Mouse (Mus musculus) limb, embryonic 13.5 days (tissue): ENCODE measurements around the gene Tbc1d4. TPM values are rescaled to one million over a fixed set of nuclear protein-coding genes. Genes with fewer than 3 reads are reported as not detected.

Experiments used
- ATAC-seq: fragments of 200-750 bp; cut with Nextera tagmentation; 2 replicates; pipeline ENCODE4 v1.8.0; 2017; ENCODE audit warnings: low read depth, moderate number of reproducible peaks, moderate TSS enrichment; ENCODE audit not compliant: low FRiP score
- H3K27ac ChIP-seq: fragments of 300-500 bp; sonication (generic); 2 replicates; pipeline ENCODE4 v1.5.1; 2015; ENCODE audit warnings: inconsistent platforms, mild to moderate bottlenecking, moderate library complexity
- H3K27me3 ChIP-seq: fragments of 300-500 bp; sonication (generic); 2 replicates; pipeline ENCODE4 v1.6.1; 2015; ENCODE audit warnings: mild to moderate bottlenecking, inconsistent platforms
- H3K36me3 ChIP-seq: fragments of 300-500 bp; sonication (generic); 2 replicates; pipeline ENCODE4 v1.6.1; 2015; ENCODE audit warnings: inconsistent platforms, mild to moderate bottlenecking, moderate library complexity
- H3K4me1 ChIP-seq: fragments of 300-500 bp; sonication (generic); 2 replicates; pipeline ENCODE4 v1.6.1; 2015; ENCODE audit warnings: inconsistent platforms
- H3K4me2 ChIP-seq: fragments of 300-500 bp; sonication (generic); replicated peaks from 2 replicates; pipeline ENCODE4 v1.6.1; 2015; ENCODE audit warnings: inconsistent platforms, mild to moderate bottlenecking, moderate library complexity
- H3K4me3 ChIP-seq: fragments of 300-500 bp; sonication (generic); 2 replicates; pipeline ENCODE4 v1.5.1; 2015; ENCODE audit warnings: moderate library complexity, mild to moderate bottlenecking, inconsistent platforms
- H3K9ac ChIP-seq: fragments of 300-500 bp; sonication (generic); 2 replicates; pipeline ENCODE4 v1.6.1; 2015; ENCODE audit warnings: mild to moderate bottlenecking, inconsistent platforms
- H3K9me3 ChIP-seq: fragments of 300-500 bp; sonication (generic); 2 replicates; pipeline ENCODE4 v1.6.1; 2016; ENCODE audit warnings: inconsistent platforms
- WGBS: fragments of 180-500 bp; shearing (Covaris S2); methylation state at CpG from one replicate; pipeline ENCODE4 v1.1.7; 2015; 5-methylcytosine and 5-hydroxymethylcytosine counted together
- polyA plus RNA-seq: library from polyadenylated mRNA; unstranded; fragments of >200 nt; fragmentation: Nextera tagmentation; extraction: Ambion mirVana; gene quantifications from 2 replicates; pipeline ENCODE4 v1.2.1, GENCODE M21; 2015

Tbc1d4 gene
- polyA plus RNA-seq, 1 experiment from 2014 or later: 12.3 TPM

DNA sequence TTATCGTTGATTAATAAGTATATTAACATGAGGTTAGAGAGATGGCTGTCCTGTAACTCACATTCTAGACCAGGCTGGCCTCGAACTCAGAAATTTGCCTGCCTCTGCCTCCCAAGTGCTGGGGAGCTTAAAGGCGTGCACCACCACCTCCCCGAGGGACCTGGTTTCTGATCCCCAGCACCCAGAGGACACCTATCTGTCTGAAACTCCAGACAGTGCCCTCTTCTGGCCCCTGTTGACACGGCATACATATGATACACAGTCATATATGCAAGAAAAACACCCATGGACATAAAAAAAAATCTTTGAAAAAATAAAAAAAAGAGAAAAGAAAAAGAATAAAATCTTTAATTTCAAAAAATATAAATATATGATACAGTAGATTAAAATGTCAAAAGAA is 8.7 kb upstream of the Tbc1d4 start:
- no peak for ATAC-seq
- no peaks in the 10 kb centered on the region for H3K4me1 ChIP-seq
- H3K4me2 ChIP-seq: no peak overlapping the region
- no peak overlapping the region for H3K27ac ChIP-seq
- WGBS: 85% methylated on average over 5 of the region's 5 CpGs
- H3K9ac ChIP-seq: no peak overlapping the region
- H3K36me3 ChIP-seq: no peaks in the 10 kb centered on the region
- no peaks in the 10 kb centered on the region for H3K27me3 ChIP-seq
- H3K9me3 ChIP-seq: no peaks in the 10 kb centered on the region
- H3K4me3 ChIP-seq: no peak overlapping the region

DNA sequence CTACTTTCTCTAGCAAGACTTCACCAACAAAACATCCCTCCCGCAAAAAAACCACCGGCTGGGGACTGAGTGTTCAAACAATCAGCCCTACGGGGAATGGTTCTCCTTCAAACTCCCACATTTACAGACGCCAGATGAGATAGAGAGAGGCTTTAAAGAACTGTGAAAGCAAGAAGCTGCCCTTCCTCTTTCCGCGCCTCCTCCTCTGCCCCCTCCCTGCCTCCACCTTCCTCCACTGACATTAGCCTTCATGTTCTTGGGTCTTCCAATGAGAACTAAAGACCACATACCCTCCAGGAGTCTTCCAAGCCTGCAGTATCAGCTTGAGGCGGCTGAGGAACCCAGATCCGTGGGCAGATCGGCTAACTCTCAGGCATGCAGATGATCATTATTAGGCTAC is 7.2 kb upstream of the Tbc1d4 start:
- WGBS: 71% methylated on average over 9 of the region's 9 CpGs
- Histone ChIP-seq H3K27me3 (no peaks in the 10 kb centered on the region), H3K9ac (no peak overlapping the region), H3K4me2 (no peak overlapping the region), H3K27ac (no peak overlapping the region), H3K9me3 (no peaks in the 10 kb centered on the region), H3K4me1 (no peaks in the 10 kb centered on the region), H3K36me3 (no peaks in the 10 kb centered on the region), H3K4me3 (no peak overlapping the region)
- no peak for ATAC-seq

DNA sequence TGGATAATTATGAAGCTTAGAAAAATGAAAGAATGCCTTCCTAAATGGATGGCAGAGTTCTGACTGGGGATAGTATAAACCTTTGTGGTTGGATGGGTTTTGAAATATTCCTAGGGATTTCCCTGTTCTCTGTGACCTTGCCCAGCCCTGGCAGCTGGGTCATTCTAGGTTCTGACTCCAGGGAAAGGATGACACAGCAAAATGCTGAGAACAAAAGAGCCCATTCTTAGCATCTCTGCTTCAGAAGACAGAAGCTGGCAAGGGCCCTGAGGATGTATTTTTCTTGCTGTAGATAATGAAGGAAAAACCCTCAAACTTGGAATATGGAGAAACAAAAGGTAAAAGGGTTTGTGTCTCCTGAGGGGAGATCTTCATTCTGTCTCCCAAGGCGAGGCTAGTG is 4.2 kb upstream of the Tbc1d4 start:
- ATAC-seq: no peak
- WGBS: 61% methylated on average over 1 of the region's 1 CpGs
- no peaks in the 10 kb centered on the region for H3K36me3 ChIP-seq

DNA sequence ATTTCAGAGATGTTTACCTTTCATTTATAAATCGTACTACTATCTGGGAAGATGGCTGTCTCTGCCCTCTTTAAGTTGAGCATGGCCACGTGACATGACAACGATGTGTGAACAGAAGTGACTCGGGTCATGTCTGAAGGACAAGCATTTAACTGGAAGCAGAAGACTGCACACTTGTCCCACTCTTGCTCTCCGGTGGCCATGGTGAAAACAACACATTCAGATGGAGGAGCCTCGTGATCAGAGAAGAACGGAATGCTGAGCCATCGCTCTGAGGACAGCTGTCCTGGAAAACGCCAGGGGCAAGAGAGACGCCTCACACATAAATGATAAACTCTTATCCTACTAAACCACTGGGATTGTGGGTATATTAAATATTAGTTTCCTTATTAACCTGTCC is 1.7 kb upstream of the Tbc1d4 start:
- H3K4me1 ChIP-seq: peaks cover 8% of the 10 kb centered on the region; the same call in 1 of the 2 replicates
- no peak overlapping the region for H3K9ac ChIP-seq
- 80% methylated on average over 10 of the region's 10 CpGs for WGBS
- no peaks in the 10 kb centered on the region for H3K9me3 ChIP-seq
- no peak for ATAC-seq
- no peak overlapping the region for H3K4me3 ChIP-seq
- H3K4me2 ChIP-seq: no peak overlapping the region
- 0 out of 2 replicates have a peak, but pooled peaks cover 4% of the 10 kb centered on the region for H3K27me3 ChIP-seq
- H3K36me3 ChIP-seq: no peaks in the 10 kb centered on the region
- no peak overlapping the region for H3K27ac ChIP-seq

More for the DNA sequence above, 4.2 kb upstream of the Tbc1d4 start:
- Histone ChIP-seq H3K27me3 (no peaks in the 10 kb centered on the region), H3K4me2 (no peak overlapping the region), H3K9me3 (no peaks in the 10 kb centered on the region), H3K4me1 (no peaks in the 10 kb centered on the region), H3K27ac (no peak overlapping the region), H3K4me3 (no peak overlapping the region), H3K9ac (no peak overlapping the region)

GRCm38 (mm10) chr14:101607631-101608518 is 1.1 kb downstream of the Tbc1d4 start:
- peak overlapping the region; percentile 65 for H3K27ac ChIP-seq
- peak overlapping the region; percentile 81 for H3K9ac ChIP-seq
- ATAC-seq: peak; percentile 51
- under 1% methylated on average over 62 of the region's 62 CpGs for WGBS
- no peaks in the 10 kb centered on the region for H3K36me3 ChIP-seq
- H3K4me1 ChIP-seq: peaks cover 9% of the 10 kb centered on the region; the same call in 1 of the 2 replicates
- H3K4me3 ChIP-seq: peak overlapping the region; percentile 81
- no peaks in the 10 kb centered on the region for H3K9me3 ChIP-seq
- H3K27me3 ChIP-seq: 0 out of 2 replicates have a peak, but pooled peaks cover 4% of the 10 kb centered on the region
- peak overlapping the region; percentile 99 for H3K4me2 ChIP-seq

GRCm38 (mm10) chr14:101605843-101606242 is 3.1 kb downstream of the Tbc1d4 start:
- H3K4me1 ChIP-seq: peaks cover 12% of the 10 kb centered on the region; the same call in 1 of the 2 replicates
- ATAC-seq: no peak
- 73% methylated on average over 2 of the region's 2 CpGs for WGBS
- H3K27me3 ChIP-seq: 0 out of 2 replicates have a peak, but pooled peaks cover 4% of the 10 kb centered on the region
- H3K4me3 ChIP-seq: no peak overlapping the region
- no peaks in the 10 kb centered on the region for H3K9me3 ChIP-seq
- H3K36me3 ChIP-seq: no peaks in the 10 kb centered on the region
- no peak overlapping the region for H3K9ac ChIP-seq
- H3K27ac ChIP-seq: no peak overlapping the region
- H3K4me2 ChIP-seq: no peak overlapping the region

GRCm38 (mm10) chr14:101602851-101603250 is 6.1 kb downstream of the Tbc1d4 start:
- Histone ChIP-seq H3K27ac (no peak overlapping the region), H3K4me3 (no peak overlapping the region), H3K9me3 (no peaks in the 10 kb centered on the region), H3K4me2 (no peak overlapping the region), H3K27me3 (0 out of 2 replicates have a peak, but pooled peaks cover 4% of the 10 kb centered on the region), H3K4me1 (peaks cover 11% of the 10 kb centered on the region; the same call in 1 of the 2 replicates), H3K9ac (no peak overlapping the region), H3K36me3 (no peaks in the 10 kb centered on the region)
- 51% methylated on average over 3 of the region's 3 CpGs for WGBS
- ATAC-seq: no peak

- Histone ChIP-seq H3K27ac (no peak overlapping the region), H3K4me3 (no peak overlapping the region), H3K36me3 (no peaks in the 10 kb centered on the region), H3K9ac (no peak overlapping the region), H3K4me2 (no peak overlapping the region), H3K27me3 (no peaks in the 10 kb centered on the region), H3K9me3 (no peaks in the 10 kb centered on the region), H3K4me1 (no peaks in the 10 kb centered on the region)
- ATAC-seq: no peak
- 84% methylated on average over 13 of the region's 14 CpGs for whole genome bisulfite sequencing
These were observed 11.8 kb downstream of the Tbc1d4 start for GRCm38 (mm10) chr14:101597096-101597715.

GRCm38 (mm10) chr14:101596691-101597090 is 12.3 kb downstream of the Tbc1d4 start:
- H3K9ac ChIP-seq: no peak overlapping the region
- no peaks in the 10 kb centered on the region for H3K9me3 ChIP-seq
- ATAC-seq: no peak
- H3K36me3 ChIP-seq: no peaks in the 10 kb centered on the region
- no peaks in the 10 kb centered on the region for H3K4me1 ChIP-seq
- H3K27ac ChIP-seq: no peak overlapping the region
- no peak overlapping the region for H3K4me3 ChIP-seq
- WGBS: 94% methylated on average over 9 of the region's 9 CpGs
- H3K4me2 ChIP-seq: no peak overlapping the region
- no peaks in the 10 kb centered on the region for H3K27me3 ChIP-seq

GRCm38 (mm10) chr14:101595301-101596080 is 13.5 kb downstream of the Tbc1d4 start:
- Histone ChIP-seq H3K9ac (no peak overlapping the region), H3K4me3 (no peak overlapping the region), H3K9me3 (no peaks in the 10 kb centered on the region), H3K4me1 (no peaks in the 10 kb centered on the region), H3K36me3 (no peaks in the 10 kb centered on the region), H3K27me3 (no peaks in the 10 kb centered on the region), H3K27ac (no peak overlapping the region), H3K4me2 (no peak overlapping the region)
- 91% methylated on average over 13 of the region's 13 CpGs for WGBS
- ATAC-seq: no peak

DNA sequence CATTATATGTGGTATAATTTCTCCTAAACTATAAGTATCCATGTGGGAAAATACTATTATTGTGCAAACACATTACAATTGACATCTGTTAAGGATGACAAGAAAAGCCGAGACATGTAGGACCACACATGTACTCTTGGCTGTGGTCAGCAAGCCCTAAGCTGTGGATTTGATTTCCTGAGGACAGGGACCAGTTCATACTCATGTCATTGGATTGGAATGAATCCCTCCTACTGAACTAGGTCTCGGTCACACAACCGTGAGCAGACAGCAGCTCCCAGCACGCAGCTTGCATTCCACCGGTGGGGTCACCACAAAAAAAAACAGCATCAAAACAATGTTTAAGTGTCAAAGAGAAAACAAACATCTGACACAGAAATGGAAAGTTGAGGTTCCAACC is 15.0 kb downstream of the Tbc1d4 start:
- no peak overlapping the region for H3K27ac ChIP-seq
- no peaks in the 10 kb centered on the region for H3K27me3 ChIP-seq
- H3K9ac ChIP-seq: no peak overlapping the region
- H3K4me3 ChIP-seq: no peak overlapping the region
- no peak overlapping the region for H3K4me2 ChIP-seq
- 87% methylated on average over 5 of the region's 5 CpGs for WGBS
- ATAC-seq: no peak
- no peaks in the 10 kb centered on the region for H3K36me3 ChIP-seq
- no peaks in the 10 kb centered on the region for H3K4me1 ChIP-seq
- no peaks in the 10 kb centered on the region for H3K9me3 ChIP-seq

GRCm38 (mm10) chr14:101593340-101593739 is 15.7 kb downstream of the Tbc1d4 start:
- Histone ChIP-seq H3K36me3 (no peaks in the 10 kb centered on the region), H3K9me3 (no peaks in the 10 kb centered on the region), H3K4me1 (no peaks in the 10 kb centered on the region), H3K27me3 (no peaks in the 10 kb centered on the region), H3K4me2 (no peak overlapping the region), H3K4me3 (no peak overlapping the region), H3K9ac (no peak overlapping the region), H3K27ac (no peak overlapping the region)
- 88% methylated on average over 7 of the region's 7 CpGs for WGBS
- ATAC-seq: no peak
